Mouse (Mus musculus): ENCODE results near the gene Adgrv1. TPM values are rescaled to one million over a fixed set of nuclear protein-coding genes. Genes with fewer than 3 reads are reported as not detected.

Gene Adgrv1
- polyA plus RNA-seq, 2 experiments: 0.55 to 0.96 TPM

DNA sequence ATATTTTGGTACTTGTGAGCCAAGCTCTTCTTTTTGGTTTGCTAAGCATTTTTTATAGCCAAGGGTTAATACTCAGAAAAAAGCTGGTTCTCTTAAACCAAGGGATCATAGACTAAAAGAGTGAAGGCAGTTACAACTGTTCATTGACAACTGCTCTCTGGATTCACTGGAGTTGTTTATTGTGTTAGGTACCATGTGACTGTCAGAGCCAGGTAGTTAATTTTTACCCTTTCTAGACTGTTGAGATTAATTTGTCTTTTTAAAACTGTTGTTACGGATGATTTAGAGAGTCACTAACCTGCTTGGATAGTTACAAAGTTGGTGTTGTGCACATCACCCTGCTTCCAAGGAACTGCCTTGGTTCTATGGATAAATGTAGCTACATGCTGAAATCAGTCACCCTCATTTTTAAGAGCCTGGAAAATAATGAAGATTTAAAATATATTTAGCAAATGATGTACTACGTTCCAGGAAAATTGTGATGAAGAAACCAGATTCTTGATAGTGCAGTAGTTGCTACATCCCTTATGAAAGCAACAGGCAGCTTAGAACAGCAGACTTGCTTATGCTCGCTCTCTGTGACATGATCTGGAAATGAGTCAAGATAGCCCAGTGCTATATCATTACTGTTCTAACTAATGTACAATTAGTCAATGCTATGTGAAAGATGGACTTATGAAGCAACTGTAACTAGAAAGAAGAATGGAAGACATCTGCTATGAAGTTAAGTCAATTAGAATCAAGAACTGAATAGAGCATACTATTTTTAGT, 309.2 kb downstream of the Adgrv1 start:
- Histone ChIP-seq H3K9me3 (ENCODE audit: control insufficient read depth, low read length) (no peaks in the 10 kb centered on the region), H3K27ac (replicated peaks; ENCODE audit: low read depth, low read length) (no peak overlapping the region), H3K9ac (ENCODE audit: low read depth, low read length, severe bottlenecking) (no peak overlapping the region), H3K4me3 (replicated peaks; ENCODE audit: low read length) (no peak overlapping the region), H3K4me1 (ENCODE audit: control insufficient read depth, insufficient read depth, low read length) (no peaks in the 10 kb centered on the region), H3K27me3 (ENCODE audit: control insufficient read depth, insufficient read depth, low read length) (no peaks in the 10 kb centered on the region), H3K4me2 (replicated peaks; ENCODE audit: low read depth, low read length, severe bottlenecking) (no peak overlapping the region), H3K36me3 (ENCODE audit: control insufficient read depth, insufficient read depth, low read length) (no peaks in the 10 kb centered on the region)
- ATAC-seq (ENCODE audit: low FRiP score, low read depth): no peak
- WGBS: 88% methylated on average over 3 of the region's 3 CpGs
- DNase-seq (ENCODE audit: low spot score): no peak
- no peak for TF ChIP-seq POLR2A (IDR thresholded peaks at IDR 0.05; ENCODE audit: borderline replicate concordance, extremely low read depth, insufficient read depth, insufficient read length)

DNA sequence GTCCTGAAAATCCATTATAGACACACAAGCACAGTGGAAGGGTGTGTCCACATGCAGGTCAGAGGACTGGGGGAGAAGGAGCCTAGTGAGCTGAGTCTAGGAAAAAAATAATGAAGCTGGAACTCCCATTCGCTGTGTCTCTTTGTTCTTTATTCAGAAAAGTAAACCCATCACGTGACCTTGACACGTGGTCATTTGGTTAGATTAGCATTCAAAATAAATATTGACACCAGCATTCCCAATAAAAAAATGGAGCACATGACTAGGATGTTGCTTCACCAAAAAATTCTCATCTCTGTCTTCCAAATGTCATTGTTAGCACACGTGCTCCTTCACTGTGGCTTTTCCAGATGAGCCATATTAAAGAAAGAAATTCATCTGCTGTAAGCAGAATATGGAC, 316.4 kb downstream of the Adgrv1 start:
- Histone ChIP-seq H3K27me3 (ENCODE audit: control insufficient read depth, insufficient read depth, low read length) (no peaks in the 10 kb centered on the region), H3K4me2 (replicated peaks; ENCODE audit: low read depth, low read length, severe bottlenecking) (no peak overlapping the region), H3K4me1 (ENCODE audit: control insufficient read depth, insufficient read depth, low read length) (0 out of 2 replicates have a peak, but pooled peaks cover 5% of the 10 kb centered on the region), H3K4me3 (replicated peaks; ENCODE audit: low read length) (no peak overlapping the region), H3K9me3 (ENCODE audit: control insufficient read depth, low read length) (no peaks in the 10 kb centered on the region), H3K27ac (replicated peaks; ENCODE audit: low read depth, low read length) (no peak overlapping the region), H3K36me3 (ENCODE audit: control insufficient read depth, insufficient read depth, low read length) (no peaks in the 10 kb centered on the region), H3K9ac (ENCODE audit: low read depth, low read length, severe bottlenecking) (no peak overlapping the region)
- no peak for TF ChIP-seq POLR2A (IDR thresholded peaks at IDR 0.05; ENCODE audit: borderline replicate concordance, extremely low read depth, insufficient read depth, insufficient read length)
- ATAC-seq (ENCODE audit: low FRiP score, low read depth): no peak
- no peak for DNase-seq (ENCODE audit: low spot score)
- 81% methylated on average over 4 of the region's 4 CpGs for WGBS

DNA sequence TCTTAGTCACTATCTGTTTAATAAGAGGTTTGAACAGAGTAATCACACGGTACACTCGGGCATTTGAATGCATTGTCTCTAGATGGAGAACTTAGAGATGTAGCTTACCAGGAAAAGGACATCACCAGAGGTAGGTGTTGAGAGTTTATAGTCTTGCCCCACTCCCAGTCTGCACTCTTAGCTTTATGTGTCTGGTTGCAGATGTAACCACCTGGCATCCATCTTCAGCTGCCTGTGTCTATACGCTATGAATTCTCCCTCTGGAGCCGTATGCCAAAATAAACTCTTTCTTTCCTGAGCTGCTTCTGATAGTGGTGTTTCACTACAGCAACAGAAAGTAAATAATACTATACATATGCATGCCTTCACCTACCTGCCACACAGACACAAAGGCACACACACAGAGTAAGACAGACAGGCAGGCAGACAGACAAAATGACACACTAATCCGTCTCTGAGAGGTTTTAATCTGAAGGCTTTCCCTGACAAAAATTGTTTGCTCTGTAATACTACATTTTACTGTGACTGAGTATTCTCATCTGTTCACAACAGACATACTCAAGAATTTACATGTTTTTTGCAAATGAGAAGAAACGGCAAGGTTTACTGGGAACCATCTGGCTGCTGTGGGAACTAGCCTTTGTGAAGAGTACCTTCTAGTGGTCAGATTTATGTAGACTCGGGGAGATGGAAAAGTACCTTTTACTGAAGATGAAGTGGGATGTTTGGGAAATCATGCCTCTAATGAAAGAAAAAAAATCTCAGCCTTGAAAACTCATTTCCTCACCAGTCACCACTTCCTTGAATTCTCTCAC, 318.4 kb downstream of the Adgrv1 start:
- Histone ChIP-seq H3K4me1 (ENCODE audit: control insufficient read depth, insufficient read depth, low read length) (0 out of 2 replicates have a peak, but pooled peaks cover 5% of the 10 kb centered on the region), H3K4me2 (replicated peaks; ENCODE audit: low read depth, low read length, severe bottlenecking) (no peak overlapping the region), H3K9me3 (ENCODE audit: control insufficient read depth, low read length) (no peaks in the 10 kb centered on the region), H3K9ac (ENCODE audit: low read depth, low read length, severe bottlenecking) (no peak overlapping the region), H3K27me3 (ENCODE audit: control insufficient read depth, insufficient read depth, low read length) (no peaks in the 10 kb centered on the region), H3K27ac (replicated peaks; ENCODE audit: low read depth, low read length) (no peak overlapping the region), H3K36me3 (ENCODE audit: control insufficient read depth, insufficient read depth, low read length) (no peaks in the 10 kb centered on the region), H3K4me3 (replicated peaks; ENCODE audit: low read length) (no peak overlapping the region)
- DNase-seq (ENCODE audit: low spot score) (peak; percentile 46), ATAC-seq (ENCODE audit: low FRiP score, low read depth) (peak; percentile 73)
- TF ChIP-seq POLR2A (IDR thresholded peaks at IDR 0.05; ENCODE audit: borderline replicate concordance, extremely low read depth, insufficient read depth, insufficient read length): no peak
- 49% methylated on average over 7 of the region's 7 CpGs for WGBS

DNA sequence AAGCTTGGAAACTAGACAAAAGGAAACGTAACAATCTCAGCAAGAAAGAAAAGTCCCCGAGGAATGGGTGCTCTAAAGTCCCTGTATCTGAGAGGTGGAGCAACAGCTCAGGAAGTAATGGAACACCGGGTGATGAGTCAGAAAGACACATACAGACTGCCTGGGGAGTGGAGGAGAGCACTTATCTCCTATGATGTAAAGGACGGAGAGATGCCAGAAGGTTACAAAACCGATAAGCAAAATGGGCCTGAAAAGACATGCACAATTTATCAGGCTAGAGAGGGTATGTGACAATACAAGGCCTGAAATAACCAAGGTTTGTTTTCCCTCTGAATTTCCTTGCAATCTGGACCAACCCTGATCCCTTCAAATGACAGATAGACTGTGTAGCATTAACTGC, 320.8 kb downstream of the Adgrv1 start:
- Histone ChIP-seq H3K36me3 (ENCODE audit: control insufficient read depth, insufficient read depth, low read length) (no peaks in the 10 kb centered on the region), H3K27me3 (ENCODE audit: control insufficient read depth, insufficient read depth, low read length) (no peaks in the 10 kb centered on the region), H3K27ac (replicated peaks; ENCODE audit: low read depth, low read length) (no peak overlapping the region), H3K4me2 (replicated peaks; ENCODE audit: low read depth, low read length, severe bottlenecking) (no peak overlapping the region), H3K9ac (ENCODE audit: low read depth, low read length, severe bottlenecking) (no peak overlapping the region), H3K9me3 (ENCODE audit: control insufficient read depth, low read length) (no peaks in the 10 kb centered on the region), H3K4me1 (ENCODE audit: control insufficient read depth, insufficient read depth, low read length) (0 out of 2 replicates have a peak, but pooled peaks cover 5% of the 10 kb centered on the region), H3K4me3 (replicated peaks; ENCODE audit: low read length) (no peak overlapping the region)
- DNase-seq (ENCODE audit: low spot score) (no peak), ATAC-seq (ENCODE audit: low FRiP score, low read depth) (no peak)
- no peak for TF ChIP-seq POLR2A (IDR thresholded peaks at IDR 0.05; ENCODE audit: borderline replicate concordance, extremely low read depth, insufficient read depth, insufficient read length)
- WGBS: 69% methylated on average over 5 of the region's 5 CpGs

DNA sequence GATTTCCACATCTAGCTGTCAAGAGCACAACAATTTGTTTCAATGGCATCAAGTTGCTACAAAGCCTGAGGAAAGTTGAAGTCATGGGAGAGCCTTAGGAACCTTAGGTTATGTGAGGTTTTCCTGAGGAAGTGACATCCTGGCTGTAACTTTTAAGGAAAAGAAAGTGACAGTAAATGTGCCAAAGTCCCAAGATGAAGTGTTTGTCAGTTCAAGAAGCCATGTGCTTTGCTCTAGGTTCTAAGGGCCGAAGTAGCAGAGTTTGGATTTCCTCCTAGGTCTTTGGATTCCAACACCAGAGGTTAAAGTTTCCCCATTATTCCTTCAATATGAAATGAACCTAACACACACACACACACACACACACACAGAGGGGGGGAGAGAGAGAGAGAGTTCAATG, 332.1 kb downstream of the Adgrv1 start:
- Histone ChIP-seq H3K4me2 (replicated peaks; ENCODE audit: low read depth, low read length, severe bottlenecking) (no peak overlapping the region), H3K36me3 (ENCODE audit: control insufficient read depth, insufficient read depth, low read length) (no peaks in the 10 kb centered on the region), H3K4me3 (replicated peaks; ENCODE audit: low read length) (no peak overlapping the region), H3K27me3 (ENCODE audit: control insufficient read depth, insufficient read depth, low read length) (no peaks in the 10 kb centered on the region), H3K27ac (replicated peaks; ENCODE audit: low read depth, low read length) (no peak overlapping the region), H3K9me3 (ENCODE audit: control insufficient read depth, low read length) (no peaks in the 10 kb centered on the region), H3K4me1 (ENCODE audit: control insufficient read depth, insufficient read depth, low read length) (no peaks in the 10 kb centered on the region), H3K9ac (ENCODE audit: low read depth, low read length, severe bottlenecking) (no peak overlapping the region)
- DNase-seq (ENCODE audit: low spot score) (no peak), ATAC-seq (ENCODE audit: low FRiP score, low read depth) (no peak)
- WGBS: 78% methylated on average over 1 of the region's 1 CpGs
- TF ChIP-seq POLR2A (IDR thresholded peaks at IDR 0.05; ENCODE audit: borderline replicate concordance, extremely low read depth, insufficient read depth, insufficient read length): no peak
